Mouse (Mus musculus) ovary, adult 18-20 months (tissue): ENCODE data around the gene Poc1a.

Experiments
- DNase-seq: peaks from one replicate; pipeline ENCODE4 v3.0.0; 2022; ENCODE audit warnings: low spot score, mixed read lengths

Gene Poc1a

DNA sequence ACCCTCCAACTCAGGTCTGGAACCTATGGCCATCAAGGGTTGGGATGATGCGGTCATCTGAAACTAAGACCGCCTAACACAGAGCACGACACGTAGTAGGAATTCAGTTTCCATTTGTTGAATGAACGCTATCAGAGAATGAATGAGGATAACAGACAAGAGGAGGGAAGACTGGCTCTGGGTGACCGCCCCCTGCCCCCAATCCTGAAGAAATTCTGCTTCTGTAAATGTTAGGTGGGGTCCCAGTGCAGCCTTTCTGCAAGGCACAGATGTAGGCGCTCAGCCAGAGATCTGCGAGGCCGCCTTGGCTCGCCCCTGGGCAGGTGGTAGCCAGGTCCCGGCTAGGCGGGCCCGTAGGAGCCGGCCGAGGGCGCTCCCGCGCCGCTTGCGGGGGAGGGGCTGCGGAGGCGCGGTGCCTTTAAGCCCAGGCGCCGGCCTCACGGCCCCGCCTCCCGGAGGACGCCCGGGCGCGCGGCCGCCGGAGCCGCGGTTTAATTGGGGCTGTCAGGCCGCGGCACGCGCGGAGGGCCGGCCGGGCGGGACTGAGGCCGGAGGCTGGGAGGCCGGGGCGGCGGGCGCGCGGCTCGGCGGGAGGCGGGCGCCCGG is 87.4 kb downstream of the Poc1a start, which contains the start of gene Dusp7:
Gene Dusp7, plus strand, starts transcription at position 521 of the 606 bp plus-strand sequence.
- peak; percentile 78 for DNase-seq

DNA sequence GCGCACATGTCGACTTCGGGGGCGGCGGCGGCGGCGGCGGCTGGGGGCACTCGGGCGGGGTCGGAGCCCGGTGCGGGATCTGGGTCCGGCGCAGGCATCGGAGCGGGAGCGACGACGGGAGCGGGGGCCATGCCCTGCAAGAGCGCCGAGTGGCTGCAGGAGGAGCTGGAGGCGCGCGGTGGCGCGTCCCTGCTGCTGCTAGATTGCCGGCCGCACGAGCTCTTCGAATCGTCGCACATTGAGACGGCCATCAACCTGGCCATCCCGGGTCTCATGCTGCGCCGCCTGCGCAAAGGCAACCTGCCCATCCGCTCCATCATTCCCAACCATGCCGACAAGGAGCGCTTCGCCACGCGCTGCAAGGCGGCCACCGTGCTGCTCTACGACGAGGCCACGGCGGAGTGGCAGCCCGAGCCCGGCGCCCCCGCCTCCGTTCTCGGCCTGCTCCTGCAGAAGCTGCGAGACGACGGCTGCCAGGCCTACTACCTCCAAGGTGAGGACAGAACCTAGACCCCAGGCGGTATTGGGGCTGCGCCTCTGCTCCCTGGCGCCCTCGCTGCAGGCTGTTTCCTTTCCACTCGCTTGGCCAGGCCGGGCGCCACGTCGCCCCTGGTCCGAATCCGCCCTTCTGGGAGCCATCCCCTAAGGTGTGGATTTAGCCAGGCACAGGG is 88.1 kb downstream of the Poc1a start:
- no peak for DNase-seq

DNA sequence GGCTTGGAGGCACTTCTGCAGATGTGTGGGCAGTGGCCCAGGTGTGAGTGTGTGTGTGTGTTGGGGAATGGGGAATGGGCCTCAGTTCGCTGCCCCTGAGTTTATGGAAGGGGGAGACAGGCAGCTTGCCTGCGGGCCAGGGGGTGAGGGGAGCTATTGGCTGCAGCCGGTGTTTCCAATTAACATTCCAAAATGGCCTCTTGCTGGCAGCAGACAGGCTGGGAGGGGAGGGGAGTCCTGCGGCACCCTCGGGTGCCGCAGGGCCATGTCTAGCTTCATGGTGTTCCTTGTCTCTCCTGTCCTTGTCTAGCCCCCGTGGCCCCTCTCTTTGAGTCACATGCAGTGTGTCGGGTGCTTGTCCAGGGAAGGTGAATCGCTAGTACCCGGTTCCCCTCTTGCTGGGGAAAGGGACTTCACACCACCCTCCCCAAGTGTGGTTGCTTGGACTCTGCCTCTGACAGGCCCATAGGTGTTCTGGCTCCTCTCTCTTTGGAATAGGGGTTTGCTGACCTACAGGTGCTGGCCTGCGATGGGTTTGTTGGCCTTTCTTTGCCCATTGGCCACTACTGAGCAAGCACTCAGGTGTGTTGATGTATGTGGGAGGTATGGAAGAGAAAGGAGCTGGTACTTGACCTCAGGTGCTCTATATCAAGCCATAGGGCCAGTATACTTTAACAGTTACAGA is 89.1 kb downstream of the Poc1a start:
- DNase-seq = no peak

DNA sequence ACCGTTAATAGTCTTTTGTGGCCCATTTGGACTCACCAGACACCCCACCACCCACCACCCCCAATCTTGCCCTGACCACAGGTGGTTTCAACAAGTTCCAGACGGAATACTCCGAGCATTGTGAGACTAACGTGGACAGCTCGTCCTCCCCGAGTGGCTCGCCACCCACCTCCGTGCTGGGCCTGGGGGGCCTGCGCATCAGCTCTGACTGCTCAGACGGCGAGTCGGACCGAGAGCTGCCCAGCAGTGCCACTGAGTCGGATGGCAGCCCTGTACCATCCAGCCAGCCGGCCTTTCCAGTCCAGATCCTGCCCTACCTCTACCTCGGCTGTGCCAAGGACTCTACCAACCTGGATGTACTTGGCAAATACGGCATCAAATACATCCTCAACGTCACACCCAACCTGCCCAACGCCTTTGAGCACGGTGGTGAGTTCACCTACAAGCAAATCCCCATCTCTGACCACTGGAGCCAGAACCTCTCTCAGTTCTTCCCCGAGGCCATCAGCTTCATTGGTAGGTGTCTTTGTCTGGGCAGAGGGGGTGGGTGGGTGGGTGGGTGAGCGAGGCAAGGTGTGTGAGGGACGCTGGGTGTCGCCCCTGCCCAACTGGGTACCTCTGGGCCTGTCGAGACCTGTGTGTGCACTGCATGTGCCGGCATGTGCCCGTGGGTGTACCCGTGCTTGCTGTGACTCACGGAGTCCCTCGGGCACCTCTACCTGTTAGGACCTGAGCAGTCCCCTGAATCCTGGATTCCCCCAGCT is 89.9 kb downstream of the Poc1a start:
- no peak for DNase-seq

DNA sequence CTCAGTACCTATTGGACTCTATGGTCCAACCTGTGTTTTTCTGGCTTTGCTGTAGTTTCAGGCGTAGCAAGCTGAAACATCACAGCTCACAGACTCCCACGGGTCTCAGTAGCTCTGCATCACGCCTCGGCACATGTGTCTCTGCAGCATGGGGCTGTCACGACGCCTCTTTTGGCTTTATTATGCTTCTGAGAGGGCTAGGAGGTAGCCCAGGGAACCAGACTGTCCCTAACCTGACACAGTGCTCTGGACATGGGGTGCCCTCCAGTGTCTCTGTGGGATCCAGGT is 90.5 kb downstream of the Poc1a start:
- DNase-seq = no peak

DNA sequence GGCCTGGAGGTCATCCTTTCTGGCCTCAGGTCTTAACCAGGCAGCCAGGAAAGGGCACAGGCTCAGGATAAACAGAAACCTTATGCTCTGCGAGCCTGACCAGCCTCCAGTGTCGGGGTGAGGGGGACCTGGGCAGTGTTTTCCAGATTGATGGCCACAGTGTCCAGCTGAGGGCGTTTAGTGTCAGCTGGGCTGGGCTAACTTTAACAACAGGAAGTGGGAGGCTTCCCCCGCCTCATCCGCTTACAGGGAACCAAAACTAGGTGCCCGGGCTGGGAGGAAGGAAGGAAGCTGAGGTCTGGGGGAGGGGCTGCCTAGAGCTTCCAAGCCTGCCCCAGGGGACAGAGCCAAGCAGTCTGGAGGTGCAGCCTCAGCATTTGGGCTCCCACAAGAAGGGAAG is 90.9 kb downstream of the Poc1a start:
- DNase-seq = peak; percentile 64

DNA sequence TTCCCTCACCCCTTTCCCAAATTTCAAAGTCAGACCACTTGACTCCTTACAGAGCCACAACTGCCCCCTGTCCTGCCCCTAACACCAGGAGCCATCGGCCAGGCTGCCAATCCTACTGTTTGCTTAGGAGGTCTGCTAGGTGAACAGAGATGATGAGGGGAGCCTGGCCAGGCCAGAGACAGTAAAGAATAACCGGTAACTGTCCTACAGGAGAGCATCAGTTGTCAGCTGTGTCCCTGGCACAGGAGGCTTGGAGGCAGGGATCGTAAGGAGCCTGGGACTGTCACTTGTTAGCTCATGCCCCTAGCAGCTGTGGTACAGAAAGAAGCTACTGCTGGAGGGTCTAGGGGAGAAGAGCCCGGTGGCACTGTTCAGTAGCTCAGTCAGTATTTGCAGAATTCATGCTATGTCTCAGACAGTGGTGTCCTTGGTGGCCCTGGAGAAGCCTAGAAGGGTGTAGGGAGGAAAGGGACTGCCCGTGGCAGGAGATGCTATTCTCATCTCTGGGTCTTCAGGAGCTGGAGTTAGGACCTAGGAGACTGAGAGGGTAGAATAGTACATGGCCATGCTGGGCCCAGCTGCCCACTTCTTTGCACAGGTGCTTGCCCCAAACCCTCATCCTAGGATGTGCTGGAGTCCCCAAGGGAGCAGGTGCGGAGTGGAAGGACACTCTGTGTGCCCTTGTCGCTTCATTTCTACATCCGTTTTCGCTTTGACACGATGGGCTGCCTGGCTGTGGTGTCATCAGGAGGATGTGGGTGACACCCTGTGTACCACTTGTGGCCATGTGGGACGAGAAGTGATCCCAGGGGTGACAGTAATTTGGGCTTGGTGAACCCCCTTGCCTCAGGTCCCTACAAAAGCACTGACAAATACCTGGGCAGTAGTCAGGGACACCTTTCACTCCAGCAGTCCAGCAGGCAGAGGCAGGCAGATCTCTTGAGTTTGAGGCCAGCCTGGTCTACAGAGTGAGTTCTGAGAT is 91.9 kb downstream of the Poc1a start:
- no peak for DNase-seq

DNA sequence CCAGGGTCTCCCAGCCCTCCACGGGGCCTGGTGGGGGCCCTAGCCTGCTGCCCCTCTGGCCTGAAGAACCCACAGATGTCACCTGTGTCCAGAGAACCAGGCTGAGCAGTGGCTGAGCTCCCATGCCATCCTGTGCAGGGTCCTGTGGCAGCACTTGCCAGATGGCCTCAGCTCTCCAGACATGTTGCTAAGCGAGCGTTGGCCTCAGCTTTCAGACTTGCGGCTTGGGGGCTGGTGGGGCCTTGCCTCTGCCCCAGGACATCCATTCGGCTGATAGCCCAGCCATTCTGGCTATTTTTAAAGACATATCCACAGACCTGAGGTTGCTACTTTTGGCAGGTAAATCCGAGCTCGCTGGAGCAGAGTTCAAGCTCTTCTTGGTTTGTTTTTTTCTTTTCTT is 93.1 kb downstream of the Poc1a start:
- no peak for DNase-seq

DNA sequence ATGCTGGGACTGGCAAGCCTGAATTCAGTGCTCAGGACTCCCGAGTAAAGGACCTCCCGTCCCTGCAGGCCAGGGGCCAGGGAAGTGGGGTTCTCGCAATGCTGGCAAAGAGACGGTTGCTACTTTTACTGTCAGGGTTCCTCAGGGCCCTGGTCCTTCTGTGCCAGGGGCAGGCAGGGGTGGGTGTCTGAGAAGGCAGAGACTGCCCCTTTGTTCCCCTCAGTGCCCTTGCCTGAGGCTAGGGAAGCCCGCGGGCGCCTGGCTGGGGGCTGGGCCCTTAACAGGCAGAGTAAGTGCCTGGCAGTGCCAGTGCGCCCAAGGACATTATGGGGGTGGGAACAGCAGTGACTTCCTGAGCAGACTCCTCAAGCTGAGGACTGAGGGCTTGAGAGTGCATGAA is 96.4 kb downstream of the Poc1a start:
- peak; percentile 27 for DNase-seq

DNA sequence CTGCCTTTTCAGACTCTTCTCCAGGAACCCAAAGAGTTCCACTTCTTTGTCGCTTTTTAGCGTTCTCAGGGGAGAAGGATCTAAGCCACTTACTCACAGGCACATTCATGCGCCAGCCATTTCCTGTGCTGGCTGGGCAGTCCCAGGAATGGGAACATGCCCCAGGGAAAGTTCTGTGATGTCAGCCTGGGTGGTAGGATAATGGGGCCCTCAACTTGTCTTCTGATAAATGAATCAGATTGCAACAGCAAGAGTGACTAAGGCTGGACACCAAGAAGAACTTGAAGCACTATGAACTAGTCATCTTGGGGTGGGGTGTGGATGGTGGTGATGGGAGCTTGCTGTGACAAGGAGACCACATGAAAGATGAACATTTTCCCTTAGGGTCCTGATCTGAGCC is 97.2 kb downstream of the Poc1a start:
- no peak for DNase-seq

DNA sequence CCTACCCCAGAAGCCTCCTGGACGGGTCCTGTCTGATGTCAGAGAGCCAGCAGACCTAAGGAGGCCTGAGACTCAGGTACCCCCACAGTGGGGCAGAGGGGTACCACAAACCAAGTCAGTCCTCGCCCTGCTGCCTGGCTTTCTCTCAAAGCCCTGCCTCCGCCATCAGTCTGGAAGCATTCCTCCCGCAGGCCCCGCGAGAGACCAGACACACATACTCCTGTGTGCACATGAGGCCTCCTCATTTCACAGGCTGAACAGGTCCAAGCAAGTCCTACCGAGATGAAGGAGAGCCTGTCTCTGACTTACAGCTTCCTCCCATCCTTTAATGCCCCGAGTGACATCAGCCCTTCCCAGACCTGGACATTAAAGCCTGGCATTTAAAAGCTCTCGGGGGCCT is 97.9 kb downstream of the Poc1a start:
- DNase-seq = no peak

DNA sequence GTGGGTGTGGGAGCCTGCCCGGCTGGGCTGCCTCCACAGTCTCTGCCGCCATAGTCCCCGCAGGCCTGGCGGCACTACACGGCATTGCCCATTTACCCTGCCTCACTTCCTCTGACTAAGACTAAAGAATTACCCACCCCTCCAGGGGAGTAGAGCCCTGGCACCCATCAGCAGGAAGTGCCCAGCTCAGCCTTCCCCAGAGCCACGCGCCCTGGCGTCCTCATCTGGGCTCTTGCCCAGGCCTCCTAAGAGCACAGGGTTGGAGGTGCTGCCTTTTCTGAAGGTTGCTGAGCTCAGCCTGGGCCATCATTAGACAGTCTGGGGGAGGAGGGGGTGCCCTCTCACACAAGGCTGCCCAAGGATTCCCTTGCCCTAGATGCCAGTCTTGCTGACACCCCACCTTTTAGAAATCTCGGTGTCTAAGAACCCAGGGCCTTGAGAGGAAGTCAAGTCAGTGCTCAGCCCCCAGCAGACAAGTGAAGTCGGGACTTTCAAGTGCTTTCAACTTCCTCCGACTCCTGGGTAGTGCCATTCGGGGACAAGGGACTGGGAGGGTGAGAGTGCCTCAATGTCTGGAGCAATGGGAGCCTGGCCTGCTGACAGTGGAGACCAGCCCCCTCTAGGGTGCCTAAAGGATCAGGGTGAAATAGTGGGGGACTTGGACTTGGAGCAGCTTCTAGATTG is 105.5 kb downstream of the Poc1a start:
- no peak for DNase-seq

DNA sequence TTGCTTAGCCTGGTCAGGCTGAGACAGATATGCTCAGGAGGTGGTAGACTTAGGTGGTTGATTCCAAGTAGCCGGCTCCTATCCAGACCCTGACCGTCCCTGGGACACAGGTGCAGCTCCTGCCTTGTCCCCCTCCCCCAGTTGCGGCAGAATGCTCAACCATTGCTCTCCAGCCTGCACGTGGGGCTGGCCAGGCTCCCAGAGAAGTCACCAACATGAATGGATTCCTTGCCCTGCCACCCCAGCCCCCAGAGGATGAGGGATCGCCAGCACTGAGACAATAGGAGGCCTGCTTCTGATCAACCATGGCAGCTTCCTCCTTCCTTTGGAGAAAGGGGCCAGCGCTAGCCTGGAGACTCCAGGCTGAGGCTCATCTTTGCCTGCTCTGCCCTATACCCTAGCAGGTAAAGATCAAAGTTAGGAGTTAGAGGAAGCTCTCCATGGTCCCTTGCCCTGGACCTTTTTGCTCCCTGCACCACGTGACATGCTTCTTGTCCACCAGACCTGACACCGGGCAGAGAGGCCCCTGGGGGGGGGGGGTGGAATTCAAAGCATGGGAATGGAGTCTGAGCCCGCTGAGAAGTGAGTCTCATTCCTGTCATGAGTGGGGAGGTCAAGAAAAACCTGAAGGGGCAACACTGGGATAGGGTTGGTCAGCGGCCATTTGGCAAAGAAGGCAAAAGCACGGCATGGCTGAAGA is 112.1 kb downstream of the Poc1a start:
- DNase-seq = no peak

DNA sequence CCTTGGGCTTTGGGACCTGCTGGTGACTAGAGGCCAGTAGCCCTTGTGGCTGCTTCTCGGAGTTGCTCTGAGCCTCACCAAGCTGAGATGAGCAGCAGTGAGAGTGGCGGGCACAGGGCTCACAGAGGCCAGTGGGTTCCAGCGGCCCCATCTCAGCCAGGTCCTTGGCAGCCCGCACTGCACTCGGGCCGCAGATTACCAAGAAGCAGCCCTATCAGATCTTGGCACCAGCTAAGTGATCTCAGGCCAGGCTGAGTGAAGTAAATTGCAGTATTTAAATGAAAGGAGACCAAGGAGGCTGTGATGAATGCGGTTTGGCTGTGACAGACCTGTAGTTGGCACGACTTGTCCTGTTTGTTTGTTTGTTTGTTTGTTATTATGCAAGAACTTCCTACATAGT is 112.7 kb downstream of the Poc1a start:
- peak; percentile 51 for DNase-seq

DNA sequence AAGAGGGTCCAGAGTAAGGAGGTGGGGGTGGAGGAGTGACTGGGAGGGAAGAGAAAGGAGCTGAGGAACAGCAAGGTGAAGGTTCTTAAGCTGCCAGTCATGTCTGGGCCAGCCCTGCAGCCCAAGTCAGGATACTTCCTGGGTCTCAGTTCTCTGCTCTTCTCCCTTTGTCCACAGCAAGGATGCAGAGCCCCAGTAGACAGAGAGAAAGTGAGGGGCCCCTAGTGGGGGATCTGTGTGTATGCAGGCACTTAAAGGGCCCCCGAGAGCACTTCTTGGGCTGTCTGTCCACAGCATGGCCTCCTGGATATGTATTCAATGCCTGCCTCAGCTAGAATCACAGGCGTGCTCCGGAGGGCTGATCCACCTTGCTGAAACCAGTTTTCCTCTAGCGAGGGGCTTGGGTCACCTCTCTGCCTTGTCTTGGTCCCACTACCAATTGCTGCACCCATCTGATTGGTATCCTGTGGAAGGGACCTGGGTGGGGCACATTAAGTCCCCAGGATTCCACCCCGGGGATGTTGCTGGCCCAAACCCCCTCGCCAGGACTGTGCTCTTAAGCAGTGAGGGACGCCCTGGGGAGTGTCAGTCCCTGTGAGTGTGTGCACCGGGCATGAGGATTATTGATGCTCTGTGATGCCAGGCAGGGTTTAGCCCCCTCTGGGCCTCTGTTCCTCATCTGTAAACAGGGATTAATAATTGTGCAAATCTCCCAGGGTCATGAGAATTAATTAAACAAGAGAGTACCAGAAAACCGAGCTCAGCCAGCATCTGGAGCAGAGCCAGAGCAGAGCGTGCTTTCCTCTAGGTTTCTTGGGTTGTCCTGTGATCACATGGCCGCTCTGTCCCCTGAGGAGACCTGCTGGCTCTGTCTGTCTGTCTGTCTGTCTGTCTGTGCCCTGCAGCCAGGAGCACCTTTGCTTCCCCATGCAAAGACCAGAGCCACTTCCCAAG is 114.1 kb downstream of the Poc1a start:
- DNase-seq = no peak

DNA sequence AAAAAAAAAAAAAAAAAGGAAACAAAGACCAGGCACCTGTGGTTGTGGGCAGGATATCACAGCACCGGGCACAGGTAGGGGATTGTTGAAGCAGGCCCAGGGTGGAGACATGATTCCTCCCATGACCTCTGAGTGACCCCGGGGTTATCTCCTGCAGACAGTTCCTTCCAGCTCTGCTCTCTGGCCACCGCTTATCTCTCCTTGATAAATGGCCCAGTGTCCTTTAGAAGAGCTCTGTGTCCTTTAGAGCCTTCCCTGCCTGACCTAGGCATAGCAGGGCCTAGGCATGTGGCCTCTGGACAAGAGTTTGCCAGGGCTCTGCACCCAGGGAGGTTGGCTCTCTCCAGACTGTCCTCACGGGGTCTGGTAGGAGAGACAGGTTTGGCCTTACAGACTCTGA is 116.9 kb downstream of the Poc1a start:
- peak; percentile 28 for DNase-seq

DNA sequence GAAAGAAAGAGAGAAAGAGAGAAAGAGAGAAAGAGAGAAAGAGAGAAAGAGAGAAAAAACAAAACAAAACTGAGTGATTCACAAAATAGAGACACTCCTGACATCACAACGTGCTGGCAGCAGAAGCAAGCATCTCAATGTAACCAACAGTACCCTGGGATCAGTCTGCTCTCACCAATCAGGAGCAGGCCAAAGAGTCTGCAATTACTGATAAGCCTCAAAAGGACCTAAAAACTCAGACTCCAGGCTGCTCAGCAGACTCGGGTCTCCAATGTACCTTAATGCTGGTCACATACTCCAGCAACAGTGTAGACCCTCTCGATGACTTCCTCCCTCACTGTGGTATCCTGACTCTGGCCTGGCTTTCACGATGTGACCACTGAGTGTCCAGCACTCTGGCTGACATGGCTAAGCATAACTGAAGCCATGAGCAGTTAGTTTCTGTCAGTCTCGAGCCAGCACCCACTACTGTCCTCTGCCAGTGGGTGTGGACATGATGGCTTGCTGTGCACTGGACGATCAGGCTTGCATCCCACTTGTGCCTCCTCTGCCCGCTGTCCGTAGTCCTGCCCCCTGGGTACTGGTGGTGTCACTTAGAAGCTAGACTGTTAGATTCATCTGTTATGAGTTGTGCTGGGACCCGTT is 117.9 kb downstream of the Poc1a start:
- DNase-seq = no peak

DNA sequence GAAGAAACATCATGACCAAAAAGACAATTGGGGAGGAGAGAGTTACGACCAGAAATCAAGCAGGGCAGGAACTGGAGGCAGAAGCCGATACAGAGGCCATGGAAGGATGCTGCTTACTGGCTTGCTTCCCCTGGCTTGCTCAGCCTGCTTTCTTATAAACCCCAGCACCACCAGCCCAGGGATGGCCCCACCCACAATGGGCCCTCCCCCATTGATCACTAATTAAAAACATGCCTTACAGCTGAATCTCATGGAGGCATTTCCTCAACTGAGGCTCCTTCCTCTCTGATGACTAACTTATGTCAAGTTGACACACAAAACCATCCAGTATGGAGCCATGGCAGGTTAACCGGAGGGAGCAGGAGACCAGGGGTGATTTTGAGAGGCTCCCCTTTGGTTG is 118.9 kb downstream of the Poc1a start:
- no peak for DNase-seq
